Mouse (Mus musculus) naive thymus-derived CD4-positive, alpha-beta T cell, adult 2 months (primary cell): ENCODE measurements around the gene Mpeg1.

ENCODE experiments used
- DNase-seq: peaks from one replicate; pipeline ENCODE4 v3.0.0-alpha.2; 2011; ENCODE audit warnings: low read depth

Mpeg1 gene

DNA sequence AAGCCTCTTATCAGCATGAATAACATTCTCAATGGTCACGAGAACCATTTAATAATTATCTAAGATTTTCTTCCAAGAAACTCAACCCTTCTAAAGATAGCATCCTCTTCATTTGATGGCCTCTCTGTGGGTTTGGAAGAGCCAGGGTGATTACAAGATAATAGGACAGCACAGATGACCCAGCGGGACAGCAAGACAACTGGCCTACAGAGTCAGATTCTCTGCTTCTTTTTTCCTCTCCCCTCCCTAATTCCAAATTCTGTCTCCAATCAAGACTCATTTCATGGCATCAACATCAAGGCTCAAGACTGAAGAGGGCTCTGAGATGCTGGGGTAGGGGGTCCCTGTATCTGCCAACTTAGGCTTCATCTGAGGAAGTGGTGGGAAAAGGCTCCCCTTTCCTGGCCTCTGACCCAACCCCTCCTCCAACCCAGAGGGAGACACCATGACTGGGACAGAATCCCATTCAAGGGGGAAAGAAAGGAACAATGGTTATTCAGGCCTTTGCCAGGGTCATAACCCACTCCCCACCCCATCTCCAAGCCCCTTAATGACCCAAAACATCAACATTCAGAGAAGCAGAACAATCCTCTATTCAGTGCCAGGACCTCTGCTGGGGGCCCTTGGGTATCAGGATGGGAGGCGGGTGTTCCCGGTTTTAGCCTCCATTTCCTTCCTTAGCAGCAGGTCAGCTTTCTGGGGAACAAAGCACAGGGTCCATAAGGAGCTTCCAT lies 33.0 kb downstream of the Mpeg1 start:
- no peak for DNase-seq

DNA sequence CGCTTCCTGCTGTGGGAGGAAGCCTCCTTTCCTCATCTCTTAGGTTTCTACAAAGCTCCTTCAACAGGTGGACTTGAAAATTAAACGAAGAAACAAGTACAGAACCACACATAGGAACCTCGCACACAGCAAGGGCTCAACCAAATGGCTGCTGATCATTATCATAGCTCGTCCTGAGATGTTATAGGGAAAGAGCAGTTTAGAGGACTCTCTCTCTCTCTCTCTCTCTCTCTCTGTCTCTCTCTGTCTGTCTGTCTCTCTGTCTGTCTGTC lies 33.5 kb downstream of the Mpeg1 start:
- DNase-seq = no peak

DNA sequence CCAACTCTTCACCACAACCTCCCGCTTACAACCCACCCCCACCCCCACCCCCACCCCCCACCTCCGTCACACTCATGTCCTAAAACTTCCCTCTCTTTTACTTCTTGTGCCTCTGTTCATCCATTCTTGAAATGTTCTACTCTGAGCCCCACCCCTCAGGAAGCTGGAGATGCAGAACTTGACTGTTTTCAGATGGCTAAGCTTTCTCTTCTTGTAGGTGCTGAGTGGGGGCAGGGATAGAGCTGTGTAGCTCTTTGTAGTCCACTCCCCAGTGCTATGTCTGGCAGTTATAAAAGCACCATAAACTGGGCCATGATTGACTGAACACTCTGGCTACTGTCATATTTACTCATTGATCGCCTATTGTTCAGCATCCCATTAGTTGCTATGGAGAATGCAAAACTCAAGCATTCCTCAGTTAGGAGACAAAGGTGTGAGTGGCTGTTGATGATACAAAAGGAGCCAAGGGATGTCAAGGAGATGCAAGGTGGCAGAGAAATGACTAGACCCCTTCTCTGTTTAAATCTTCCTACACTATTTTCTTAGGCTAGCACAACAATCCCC lies 34.5 kb downstream of the Mpeg1 start:
- DNase-seq = no peak

DNA sequence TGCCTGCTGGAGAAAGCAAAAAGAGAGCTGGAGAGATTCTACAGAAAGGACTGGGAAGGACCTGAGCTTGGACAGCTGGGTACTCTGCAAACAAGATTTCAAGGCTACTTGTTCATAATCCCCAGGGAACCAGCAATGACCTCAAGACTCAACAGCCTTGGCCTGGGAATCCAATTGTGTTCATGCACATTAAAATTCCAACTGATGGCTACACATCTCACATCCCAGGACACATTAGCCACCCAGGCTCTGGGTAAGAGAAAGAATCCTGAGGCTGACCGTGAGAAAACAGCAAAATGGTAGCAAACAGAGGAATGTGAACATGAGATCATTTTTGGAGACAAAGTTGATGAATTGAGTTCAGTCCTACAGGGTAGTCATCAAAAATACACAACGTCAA lies 35.7 kb downstream of the Mpeg1 start:
- no peak for DNase-seq

DNA sequence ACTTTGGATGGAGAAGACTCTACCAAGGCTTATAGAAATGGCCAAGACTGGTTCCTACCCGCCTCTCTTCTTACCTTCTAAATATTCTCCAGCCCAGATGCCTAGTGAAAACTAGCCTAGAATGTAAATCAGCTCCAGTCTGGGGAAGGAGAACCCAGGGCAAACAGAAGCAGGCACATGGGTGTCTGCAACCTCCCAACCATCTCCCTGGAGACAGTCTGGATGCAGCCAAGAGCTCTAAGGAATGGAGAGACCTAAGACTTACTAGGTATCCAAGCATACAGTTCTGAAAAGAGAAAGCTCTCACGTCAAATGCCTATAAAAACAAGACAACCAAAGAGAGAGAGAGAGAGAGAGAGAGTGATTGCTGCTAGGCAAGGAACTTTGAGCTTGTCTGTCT lies 37.3 kb downstream of the Mpeg1 start:
- no peak for DNase-seq

DNA sequence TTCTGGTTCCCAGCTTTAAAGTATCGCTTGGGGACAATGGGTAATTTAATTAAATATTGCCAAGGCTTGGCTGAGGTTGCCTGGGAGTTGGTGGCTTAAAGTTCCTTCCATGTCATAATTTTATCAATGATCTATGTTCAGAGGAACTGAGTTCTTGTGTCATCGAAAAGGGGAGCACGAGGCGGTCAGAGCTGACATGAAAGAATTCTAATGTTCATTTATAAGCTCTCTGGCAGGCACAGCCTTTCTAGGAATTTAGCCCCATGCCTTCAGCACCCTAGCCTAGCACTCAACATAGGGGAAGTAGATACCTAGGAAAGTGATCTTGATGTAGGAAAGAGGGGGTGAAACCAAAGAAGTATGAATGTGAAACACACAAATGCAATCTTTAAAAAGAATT lies 37.7 kb downstream of the Mpeg1 start:
- no peak for DNase-seq

DNA sequence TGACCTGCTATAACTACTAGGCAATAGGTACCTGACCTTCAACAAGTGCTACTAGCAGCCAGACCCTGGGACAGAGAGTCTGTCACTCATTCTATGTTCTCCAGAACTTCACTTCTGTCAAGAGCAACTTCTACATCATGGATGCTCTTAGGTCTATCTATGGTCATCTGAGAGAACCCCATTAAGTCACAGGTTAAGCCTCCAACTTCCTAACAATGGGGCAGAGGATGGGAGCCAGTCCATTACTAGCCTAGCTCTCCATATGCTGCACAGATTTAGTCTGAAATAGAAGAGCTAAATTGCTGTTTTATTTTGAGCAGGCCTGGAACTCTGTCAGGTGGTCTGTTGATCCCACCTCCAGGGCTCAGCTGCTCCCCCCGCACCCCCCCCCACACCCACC lies 38.4 kb downstream of the Mpeg1 start:
- no peak for DNase-seq

DNA sequence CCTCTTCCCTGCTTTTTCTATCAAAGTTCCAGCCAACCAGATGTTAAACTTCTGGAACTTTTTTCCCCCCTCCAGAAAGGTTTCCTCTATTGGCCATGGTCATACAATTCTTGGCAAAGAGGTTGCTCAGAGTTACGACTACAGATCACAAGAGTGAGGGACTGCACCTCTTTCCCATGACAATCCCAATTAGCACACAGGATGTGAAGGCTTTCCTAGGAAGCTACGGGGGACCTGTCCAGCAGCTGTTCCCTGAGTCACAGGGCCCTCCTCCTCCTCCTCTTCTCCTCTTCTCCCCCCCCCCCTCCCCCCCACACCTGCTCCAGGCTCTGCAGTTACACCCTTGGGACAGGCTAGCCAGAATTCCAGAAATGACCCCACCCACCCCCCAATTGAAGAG lies 38.9 kb downstream of the Mpeg1 start:
- DNase-seq = no peak

DNA sequence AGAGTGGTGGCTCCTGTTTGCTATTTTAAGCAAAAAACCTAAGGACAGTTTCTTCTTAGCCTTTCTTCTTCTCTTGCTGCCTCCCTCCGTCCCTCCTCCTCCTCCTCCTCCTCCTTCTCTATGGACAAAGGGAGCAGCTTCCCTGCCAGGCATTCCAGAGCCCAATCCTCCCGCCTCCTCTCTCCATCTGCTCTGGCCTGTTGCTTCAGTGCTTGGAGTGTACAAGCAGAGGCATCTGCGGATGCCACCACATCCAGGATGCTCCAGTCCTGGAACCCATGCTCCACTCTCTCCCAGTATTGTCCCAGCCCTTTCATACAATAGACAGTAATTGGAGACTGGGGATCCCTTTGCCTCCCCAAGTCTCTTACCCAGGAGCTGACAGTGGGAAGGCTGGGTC lies 39.5 kb downstream of the Mpeg1 start:
- no peak for DNase-seq

DNA sequence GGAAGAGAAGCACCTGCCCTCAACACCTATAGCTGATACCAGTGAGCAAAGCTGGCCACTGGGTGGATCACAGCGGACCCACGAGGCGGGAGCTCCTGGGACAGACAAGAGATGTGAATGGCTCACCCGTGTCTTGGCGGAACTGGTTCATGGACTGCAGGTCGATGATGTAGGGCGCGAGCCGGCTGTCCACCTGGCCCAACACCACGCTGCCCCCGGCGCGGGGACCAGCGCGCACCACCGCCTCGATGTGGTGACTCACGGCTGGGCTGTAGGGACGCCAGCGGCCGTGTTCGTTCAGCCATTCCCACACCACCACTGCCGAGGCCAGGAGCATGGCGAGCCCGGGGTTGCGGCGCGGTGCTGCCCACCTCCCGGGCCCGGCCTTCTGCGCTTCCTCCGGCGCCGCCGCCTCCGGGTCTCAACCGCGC lies 40.3 kb downstream of the Mpeg1 start:
- DNase-seq = peak; percentile 35

DNA sequence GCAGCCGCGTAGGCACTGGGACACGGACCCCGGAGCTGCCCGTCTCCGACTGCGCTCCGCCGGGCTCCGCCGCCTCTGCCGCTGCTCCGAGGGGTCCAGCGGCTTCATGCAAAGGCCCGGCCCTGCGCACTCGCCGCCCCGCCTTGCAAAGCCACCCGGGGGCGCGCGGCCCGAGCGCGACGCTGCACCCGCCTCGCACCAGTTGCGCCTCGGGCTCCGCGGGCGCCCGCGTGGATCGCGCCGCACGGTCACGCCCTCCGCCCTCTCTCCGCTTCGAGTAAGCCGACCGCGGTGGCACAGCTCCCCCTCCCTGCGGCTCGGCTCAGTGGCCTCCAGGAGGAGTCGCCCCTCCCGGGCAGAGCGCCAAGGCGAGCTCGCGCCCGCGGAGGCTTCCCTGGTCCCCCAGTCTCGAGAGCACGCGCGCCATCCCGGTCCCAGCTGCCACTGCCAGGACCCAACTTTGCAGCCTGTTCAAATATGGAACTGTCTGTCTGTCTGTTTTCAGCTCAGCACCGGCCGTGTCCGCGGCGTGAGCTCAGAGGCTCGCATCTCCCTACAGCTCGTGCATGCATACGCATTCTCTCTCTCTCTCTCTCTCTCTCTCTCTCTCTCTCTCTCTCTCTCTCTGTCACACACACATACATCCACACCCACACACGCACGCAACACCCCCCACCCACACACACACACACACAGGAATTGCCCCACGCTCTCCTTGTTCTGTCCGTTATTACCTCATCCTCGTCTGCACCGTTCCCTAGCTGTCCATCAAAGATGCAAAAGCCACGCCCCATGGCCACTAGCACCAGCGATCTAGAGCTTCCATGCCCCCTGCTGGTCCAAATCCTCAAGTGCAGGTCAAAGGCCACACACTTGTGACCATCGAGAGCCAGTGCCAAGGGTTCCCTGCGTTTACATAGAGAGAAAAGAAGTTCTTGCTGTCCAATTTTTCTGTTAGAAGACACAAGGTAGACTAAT lies 41.1 kb downstream of the Mpeg1 start, which contains the start of gene Dtx4:
Gene Dtx4, minus strand, starts transcription at position 85 of the 978 bp plus-strand sequence.
- DNase-seq = peak; percentile 96

DNA sequence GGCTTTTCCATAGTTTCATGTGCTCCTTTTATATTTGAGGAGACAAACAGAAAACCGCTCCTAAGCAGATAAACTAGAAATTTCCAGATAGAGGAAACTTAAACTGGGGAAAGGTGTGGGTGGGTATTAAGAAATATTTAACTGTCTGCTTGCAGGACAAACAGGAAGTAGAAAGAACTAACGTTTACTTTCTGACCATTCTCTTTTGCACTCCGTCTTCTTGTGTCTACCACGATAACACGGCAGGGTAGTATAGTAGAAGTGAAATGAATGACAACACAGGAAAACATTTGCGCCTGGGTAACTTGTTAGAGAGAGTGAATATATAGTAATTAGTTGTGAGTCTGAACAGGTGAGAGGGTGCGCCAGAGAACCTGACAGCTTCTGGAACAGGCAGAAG lies 42.2 kb downstream of the Mpeg1 start:
- DNase-seq = no peak

DNA sequence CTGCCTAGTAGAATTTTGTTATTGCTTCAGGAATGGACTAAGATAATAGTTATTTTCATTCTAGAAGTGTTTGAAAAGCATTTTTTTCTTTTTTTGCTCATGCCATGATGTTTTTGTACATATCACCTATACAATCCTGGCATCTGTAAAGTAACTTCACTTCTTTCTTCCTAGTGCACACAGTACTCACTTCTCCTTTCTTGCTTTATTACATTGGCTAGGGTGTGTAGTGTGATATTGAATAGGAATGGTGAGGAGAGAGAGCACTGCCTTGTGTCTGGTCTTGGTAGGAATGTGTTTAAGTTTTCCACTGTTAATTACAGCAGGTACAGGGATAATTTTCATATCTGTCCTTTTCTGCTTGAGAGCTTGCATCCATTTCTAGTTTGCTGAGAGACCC lies 54.0 kb downstream of the Mpeg1 start:
- no peak for DNase-seq
